Mouse (Mus musculus) left cerebral cortex, postnatal 36 days (tissue): ENCODE data around the gene Ppm1l. TPM values are rescaled to one million over a fixed set of nuclear protein-coding genes. Genes with fewer than 3 reads are reported as not detected.
A peak's percentile ranks its signal among the peaks of the same experiment; 100 is the strongest.
"Not testable (repeated sequence)": the region's sequence is repeated elsewhere in the genome, so short reads cannot be mapped to it uniquely, and the experiment has no call there.

Experiments
- DNase-seq, 2 experiments: peaks; one replicate each; pipeline ENCODE4 v3.0.0; 2021 to 2022; ENCODE audit warnings: low spot score in 2 of 2, mixed read lengths in 1 of 2
- intact Hi-C: fragments of 180-260 bp; cut with DNase I; formaldehyde crosslinking; loops from one replicate; pipeline ENCODE4 v1.15.1; 2025
- total RNA-seq, 2 experiments: library from RNA; stranded (reverse); gene quantifications; 2 replicates each; pipeline ENCODE4 v1.2.3; 2021

Gene Ppm1l
- total RNA-seq, 2 experiments from 2014 or later, result 87.0 to 88.8 TPM

DNA sequence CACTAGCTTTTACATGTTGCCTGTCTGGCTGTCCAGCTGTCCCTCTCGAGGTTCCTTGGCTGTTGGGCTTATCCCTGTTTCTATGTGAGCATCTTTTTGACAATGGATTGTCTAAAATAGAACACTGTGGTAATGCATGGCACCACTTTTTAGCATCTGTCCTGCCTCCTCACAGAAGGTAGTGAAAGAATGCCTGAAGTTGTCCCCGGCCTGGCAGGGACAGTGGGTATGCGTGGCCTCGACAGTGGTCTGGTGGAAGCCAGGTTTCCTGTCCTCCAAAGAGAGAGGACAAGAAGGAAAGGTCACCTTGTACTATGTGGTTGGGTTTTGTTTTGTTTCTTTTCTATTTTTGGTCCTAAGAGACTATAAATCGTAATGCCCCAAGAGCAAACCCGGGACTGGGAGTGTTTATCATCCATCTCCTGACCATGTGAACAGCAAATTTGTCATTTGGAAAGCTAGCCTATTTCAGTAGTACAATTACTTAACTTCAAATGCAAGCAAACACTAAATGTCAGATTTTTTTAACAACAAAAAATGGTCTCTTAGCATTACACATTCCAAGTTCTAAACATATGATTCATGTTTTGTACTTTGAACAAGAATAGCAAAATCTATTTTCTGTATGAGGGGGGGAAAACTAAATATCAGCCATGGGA, 242.8 kb downstream of the Ppm1l start:
- no peak for DNase-seq
- intact Hi-C loops, result no loop called here

DNA sequence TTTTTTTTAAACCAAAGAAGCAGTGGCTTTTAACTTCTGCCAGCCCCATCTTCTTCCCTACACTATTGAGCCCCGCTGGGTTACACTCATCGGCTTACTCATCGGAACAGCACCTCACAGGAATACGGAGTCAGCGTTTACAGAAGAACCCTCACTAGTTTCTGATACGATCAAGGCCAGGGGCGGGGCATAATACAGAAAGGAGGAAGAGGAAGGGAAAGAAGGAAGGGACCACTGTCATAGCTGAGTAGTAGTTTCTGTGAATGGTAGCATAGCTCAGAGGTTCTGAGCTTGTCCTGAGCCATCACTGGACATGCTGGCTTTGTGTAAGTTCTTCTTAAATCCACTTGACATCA, 243.3 kb downstream of the Ppm1l start:
- intact Hi-C loops, result no loop called here
- no peak for DNase-seq

DNA sequence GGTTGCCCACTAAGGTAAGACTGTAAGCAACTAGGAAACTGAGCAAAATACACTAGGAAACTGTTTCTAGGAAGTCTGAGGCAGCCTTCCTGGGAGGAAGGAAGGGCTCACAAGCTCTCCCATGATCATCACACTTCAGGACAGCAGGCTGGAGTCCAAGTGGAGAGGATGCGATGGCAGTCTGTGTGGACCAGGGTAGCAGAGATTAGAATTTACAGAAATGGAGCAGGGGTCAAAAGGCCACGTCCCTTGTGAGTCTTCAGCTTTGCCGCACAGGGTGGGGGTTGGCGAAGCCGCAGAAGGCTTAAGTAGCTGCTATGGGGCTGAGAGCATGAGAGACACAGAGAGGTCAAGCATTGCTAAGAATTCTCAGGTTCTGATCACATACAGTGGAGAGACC, 245.0 kb downstream of the Ppm1l start:
- DNase-seq, result no peak
- intact Hi-C loops, result no loop called here

DNA sequence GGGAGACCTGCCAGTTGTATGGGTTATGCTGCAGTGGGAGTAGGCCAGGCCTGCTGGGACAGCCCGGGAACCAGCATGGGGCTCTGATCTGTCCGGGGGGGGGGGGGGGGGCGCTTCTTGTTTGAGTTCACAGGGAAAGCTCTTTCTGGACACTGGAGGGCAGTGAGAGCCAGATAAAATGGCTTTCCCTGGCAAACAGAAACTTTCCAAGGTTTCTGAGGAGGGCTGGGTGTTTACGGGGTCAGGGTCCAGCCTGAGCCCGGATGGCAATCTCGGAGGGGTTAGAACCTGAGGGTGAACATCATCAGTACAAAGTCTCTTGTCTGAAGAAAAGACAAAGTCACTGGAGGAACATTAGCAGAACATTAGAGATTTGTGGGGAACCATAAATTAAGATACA, 246.7 kb downstream of the Ppm1l start:
- DNase-seq, result no peak
- intact Hi-C loops, result no loop called here

DNA sequence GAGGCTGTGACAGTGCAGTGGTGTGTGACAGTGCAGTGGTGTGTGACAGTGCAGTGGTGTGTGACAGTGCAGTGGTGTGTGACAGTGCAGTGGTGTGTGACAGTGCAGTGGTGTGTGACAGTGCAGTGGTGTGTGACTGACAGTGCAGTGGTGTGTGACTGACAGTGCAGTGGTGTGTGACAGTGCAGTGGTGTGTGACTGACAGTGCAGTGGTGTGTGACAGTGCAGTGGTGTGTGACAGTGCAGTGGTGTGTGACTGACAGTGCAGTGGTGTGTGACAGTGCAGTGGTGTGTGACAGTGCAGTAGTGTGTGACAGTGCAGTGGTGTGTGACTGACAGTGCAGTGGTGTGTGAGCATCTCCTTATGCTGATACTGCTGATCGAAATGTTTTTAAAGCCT, 248.9 kb downstream of the Ppm1l start:
- DNase-seq, intact Hi-C loops: not testable (repeated sequence)

DNA sequence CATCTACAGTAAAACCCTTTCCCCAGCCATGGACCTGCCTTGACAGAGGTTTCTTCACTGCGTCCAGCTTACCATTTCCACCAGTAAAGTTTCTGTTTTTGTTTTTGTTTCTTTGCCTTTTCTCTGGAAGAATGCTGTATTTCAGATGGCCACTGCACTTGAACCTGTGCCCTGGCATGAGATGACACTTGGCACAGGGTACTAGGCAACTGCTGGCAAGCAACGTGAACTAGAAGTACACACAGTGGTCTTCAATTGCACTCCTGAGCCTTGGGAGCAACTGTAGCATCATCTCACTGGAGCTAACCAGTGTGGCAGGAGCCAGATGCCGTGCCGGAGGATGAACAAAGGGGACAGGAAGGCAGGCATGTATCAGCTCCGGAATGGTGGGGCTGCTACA, 255.9 kb downstream of the Ppm1l start:
- intact Hi-C loops, result no loop called here
- no peak for DNase-seq

DNA sequence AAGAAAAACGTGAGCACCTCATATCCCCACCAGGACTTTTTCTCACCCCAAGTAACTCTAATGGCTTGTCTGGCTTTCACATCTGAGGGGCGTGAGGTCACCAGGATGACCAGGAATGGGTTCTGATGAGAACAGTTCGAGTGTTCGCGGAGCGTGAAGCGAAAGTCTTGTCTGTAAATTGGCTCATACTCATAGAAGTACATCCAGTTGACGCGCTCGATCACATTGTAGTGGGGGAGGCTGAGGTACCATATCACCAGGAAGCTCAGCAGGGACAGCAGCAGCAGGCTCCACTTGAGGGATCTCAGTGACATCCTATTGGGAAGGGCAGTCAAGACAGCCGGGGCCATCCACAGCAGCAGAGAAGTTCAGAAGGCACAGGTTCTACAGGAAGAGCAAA, 258.9 kb downstream of the Ppm1l start:
- intact Hi-C loops, result no loop called here

DNA sequence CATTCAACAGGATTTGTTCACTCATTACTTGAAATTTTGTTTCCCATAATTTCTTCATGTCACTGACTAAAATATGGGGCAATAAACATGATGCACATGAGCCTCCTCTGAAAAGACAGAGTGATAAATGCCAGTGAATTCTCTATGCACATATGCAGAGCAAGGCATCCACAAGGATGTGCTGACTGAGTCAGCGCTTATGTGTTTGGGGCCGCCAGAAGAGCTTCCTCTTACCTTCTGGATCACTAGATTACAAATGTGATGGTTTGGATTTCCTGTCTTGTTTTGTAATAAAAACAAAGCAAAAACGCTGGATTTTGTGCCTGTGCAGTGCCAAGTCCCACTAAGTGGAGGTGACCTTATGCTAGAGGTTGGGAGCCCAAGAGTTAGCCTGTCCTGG, 260.1 kb downstream of the Ppm1l start:
- intact Hi-C loops, result no loop called here
- no peak for DNase-seq

More for the DNA sequence above, 258.9 kb downstream of the Ppm1l start:
- DNase-seq, result no peak

DNA sequence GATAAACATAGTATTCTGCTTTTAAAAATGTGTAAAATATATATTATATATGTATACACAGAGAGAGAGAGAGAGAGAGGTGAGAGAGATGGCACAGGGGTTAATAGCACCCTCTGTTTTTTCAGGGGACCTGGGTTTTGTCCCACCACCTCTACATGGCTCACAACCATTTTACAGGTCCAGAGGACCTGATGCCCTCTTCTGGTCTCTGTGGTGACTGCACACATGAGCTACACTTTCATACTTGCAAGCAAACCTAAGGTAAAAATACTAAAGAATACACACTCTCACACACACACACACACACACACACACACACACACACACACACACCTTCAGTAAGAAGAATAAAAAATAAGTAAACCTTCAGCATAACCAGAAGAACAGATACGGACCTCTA, 262.1 kb downstream of the Ppm1l start:
- intact Hi-C loops, result no loop called here

DNA sequence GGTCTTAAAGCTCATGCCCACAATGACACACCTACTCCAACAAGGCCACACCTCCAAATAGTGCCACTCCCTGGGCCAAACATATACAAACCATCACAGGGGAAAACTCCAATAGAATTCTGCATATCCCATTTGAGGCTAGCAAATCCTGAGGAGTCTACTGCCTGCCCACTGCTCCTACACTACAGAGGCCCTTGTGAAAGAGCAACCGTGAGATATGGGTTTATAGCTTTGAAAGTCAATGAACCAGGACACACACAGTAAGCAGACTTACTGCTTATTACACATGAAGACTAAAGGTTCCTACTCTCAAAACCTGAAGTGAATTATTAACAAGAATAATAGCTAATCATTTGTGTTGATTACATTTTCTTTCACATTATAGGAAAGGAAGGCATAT, 267.1 kb downstream of the Ppm1l start:
- intact Hi-C loops, result no loop called here

More for the DNA sequence above, 262.1 kb downstream of the Ppm1l start:
- no peak for DNase-seq

DNA sequence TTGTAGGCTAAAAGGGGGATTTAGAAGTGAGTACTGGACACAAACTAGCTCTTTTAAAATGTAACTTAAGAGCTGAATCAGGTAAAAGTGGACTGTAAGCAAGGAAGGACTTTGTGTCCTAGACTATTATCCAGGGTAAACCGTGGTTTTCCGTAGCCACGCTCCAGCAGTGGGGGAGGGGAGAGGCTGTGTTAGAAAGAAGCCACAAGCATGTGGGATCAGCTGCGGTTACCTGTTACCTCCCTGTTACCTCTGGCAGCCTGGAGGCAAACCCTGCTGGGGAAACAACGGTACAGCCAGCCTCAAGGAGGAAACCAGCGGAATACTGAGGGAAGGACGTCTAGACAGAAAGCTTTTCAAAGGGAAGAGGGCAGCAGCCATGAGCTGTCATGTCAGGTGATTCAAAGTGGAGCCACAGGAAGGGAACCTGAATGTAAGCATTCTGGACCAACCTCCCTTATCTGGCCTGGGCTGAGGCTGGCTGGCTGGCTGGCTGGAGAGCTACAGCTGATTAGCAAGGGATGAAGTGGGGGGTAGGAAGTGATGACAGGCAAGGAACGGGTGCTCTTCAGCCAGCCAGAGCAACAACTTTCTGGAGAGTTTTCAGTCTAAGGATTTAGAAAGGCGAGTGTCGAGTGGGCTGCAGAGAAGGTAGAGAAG, 271.6 kb downstream of the Ppm1l start:
- intact Hi-C loops, result no loop called here
- DNase-seq, result no peak

More for the DNA sequence above, 267.1 kb downstream of the Ppm1l start:
- no peak for DNase-seq

DNA sequence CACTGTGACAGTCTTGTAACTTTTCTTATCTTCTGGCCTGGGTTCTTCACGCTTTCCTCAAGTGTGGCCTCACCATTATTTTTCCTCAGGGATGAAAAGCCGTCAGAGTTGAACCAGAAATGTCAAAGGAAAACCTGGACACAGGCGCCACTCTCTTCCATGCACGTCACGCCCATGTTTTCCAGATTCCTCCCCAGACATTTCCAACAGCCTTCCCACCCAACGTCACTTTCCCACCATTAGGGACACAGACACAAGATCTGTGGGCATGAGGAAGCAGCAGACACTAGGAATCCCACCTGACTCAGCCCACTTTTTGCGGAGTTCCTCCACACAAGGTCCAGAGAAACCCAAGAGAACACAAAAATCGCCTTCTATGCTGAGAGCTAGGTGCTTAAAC, 276.8 kb downstream of the Ppm1l start:
- no peak for DNase-seq
- intact Hi-C loops, result no loop called here

DNA sequence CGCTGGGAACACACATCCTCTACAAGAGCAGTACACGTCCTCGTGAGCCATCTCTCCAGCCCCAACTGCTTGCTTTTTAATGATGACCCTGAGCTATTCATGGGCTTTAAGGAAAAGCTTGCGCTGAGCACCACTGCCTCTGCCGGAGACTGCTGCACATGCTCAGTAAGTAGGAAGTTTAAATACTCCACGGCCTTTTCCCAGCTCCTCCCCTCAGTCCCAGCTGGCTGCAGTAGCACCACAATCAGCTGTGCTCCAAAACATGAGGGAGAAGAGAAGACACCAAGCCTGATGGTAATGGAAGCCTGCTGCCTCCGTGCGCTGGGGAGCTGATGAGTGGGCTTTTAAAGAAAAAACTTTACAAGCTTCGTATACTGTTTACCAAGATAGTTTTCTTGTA, 277.4 kb downstream of the Ppm1l start:
- intact Hi-C loops, result no loop called here
- DNase-seq, result no peak

DNA sequence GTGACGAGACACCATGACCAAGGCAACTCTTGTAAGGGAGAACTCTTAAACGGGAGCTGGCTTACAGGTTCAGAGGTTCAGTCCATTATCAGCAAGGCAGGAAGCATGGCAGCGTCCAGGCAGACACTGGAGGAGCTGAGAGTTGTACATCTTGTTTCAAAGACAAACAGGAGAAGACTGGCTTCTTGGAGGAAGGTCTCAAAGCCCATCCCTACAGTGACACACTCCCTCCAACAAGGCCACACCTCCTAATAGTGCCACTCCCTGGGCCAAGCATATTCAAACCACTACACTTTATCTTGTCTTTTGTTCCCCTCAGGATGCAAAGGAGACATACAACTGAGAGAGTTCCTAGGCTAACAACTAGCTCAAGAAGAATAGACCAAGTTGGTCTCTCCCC, 279.5 kb downstream of the Ppm1l start:
- intact Hi-C loops, result loop anchor here (5.0 kb wide), 3 partner anchors 104 to 126 kb away; partner anchors contain the start of gene Nmd3
- no peak for DNase-seq

DNA sequence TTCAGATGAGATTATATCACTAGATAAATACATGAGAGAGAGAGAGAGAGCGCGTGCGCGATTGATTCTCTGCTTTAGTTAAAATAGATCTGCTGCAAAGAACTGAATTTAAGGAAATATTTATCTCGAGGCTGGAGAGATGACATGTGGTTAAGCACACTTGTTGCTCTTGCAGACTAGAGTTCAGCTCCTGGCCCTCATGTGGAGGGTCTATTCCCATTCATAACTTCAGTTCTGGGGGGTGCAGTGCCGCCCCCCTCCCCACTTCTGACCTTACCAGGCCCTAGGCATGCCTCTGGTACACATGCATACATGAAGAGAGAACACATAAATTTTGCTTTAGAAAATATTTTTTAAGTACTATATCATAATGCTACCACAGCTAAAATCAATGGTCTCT, 280.6 kb downstream of the Ppm1l start:
- DNase-seq, result no peak
- intact Hi-C loops, result loop anchor here (5.0 kb wide), 3 partner anchors 105 to 125 kb away; partner anchors contain the start of gene Nmd3

DNA sequence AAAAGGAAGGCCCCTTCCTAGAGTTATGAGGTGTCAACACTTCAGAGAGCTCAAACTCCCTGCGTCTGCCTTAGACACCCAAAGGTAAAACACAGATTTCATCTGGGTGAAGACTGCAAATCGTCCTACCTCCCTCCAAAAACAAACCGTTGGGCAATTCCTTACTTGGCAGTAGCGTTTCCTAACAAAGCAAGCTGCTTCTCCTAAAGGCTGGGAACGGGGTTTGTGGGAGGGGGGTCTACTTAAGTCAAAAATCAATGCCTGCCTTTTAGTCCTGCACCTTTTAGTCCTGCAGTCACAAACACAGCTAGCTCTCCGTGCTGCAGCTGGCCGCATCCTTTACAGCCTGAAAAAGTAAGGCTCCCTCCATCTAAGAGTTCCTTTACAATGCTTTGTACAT, 281.2 kb downstream of the Ppm1l start:
- intact Hi-C loops, result loop anchor here (5.0 kb wide), 3 partner anchors 104 to 124 kb away; partner anchors contain the start of gene Nmd3
- DNase-seq, result no peak

DNA sequence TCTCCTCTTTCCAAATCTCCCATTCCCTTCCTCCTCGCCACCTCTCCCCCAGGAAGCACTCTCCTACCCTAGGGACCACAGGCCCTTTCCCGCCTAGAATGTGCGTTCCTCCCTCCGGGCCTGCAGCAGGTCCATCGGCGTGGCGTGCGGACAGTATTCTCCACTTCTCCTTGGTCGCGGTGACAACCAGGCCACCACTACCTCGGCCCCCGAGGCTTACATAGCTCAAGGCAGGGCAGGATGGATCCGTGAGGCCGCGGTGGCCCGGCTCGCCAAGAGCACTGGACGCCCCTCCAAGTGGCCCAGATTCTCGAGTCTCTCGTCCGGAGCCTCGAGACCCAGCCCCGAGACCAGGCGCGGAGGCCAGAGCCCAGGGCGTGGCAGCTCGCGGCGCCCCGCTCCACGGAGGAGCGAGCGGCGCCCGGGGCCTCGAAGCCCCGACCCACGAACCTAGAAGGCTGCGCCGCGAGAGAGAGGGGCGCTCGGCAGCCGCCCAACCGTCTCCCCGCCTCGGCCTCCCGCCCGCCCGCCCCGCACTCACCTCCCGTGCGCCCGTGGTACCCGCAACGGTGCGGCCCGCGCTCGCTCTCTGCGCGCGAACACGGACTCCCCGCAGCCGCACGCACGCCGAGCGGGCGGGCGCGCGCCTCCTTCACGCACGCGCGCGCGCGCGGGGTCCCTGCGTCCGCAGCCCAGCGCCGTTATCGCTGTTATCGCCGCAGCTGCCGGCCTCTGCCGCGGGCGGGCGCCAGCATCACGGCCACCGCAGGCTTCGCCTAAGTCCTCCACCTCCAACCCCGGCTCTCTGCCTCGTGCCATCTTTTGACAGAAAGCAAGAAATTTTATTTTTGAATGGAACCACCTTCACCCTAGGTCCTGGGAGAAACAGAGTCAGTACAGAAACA, 281.9 kb downstream of the Ppm1l start, which contains the start of gene B3galnt1:
Gene B3galnt1, minus strand, starts transcription at position 700 of the 905 bp plus-strand sequence.
- intact Hi-C loops, result loop anchor here (5.0 kb wide), 3 partner anchors 104 to 124 kb away; partner anchors contain the start of gene Nmd3

DNA sequence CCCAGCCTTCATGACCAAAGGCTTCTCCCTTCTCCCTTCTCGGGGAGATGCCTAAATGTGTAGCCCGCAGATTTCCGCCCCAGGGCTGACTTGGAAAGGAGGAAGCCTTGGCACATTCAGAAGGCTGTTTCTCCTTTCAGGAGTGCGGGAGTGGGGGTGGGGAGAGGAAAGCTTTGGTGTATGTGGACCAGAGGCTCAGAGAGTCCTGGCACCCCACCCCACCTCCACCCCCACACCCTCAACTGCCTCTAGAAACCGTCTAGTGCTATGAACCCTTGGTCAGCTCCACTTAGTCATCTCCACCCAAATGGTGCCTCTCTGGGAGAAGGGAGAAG, 282.5 kb downstream of the Ppm1l start:
- DNase-seq, result no peak
- intact Hi-C loops, result loop anchor here (5.0 kb wide), 3 partner anchors 103 to 123 kb away; partner anchors contain the start of gene Nmd3

More for the DNA sequence above, 281.9 kb downstream of the Ppm1l start, which contains the start of gene B3galnt1:
- peak; percentile 68 to 70 for DNase-seq

DNA sequence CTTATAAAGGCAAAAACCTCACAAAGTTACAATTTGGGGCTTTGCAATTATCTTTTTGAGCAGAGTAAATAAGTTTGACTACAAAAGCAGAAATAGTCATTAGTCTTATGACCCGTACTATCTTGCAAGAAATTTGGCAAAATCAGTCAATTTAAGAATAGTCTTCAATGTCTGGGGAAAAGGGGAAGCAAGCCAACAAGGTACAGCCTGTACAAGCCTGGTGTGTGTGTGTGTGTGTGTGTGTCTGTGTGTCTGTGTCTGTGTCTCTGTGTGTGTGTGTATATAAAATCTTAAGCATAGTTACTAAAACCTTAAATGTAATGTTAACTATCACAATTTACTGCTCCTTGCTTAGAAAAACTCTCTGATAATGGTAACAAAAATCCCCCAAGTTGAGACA, 290.3 kb downstream of the Ppm1l start:
- no peak for DNase-seq
- intact Hi-C loops, result no loop called here

DNA sequence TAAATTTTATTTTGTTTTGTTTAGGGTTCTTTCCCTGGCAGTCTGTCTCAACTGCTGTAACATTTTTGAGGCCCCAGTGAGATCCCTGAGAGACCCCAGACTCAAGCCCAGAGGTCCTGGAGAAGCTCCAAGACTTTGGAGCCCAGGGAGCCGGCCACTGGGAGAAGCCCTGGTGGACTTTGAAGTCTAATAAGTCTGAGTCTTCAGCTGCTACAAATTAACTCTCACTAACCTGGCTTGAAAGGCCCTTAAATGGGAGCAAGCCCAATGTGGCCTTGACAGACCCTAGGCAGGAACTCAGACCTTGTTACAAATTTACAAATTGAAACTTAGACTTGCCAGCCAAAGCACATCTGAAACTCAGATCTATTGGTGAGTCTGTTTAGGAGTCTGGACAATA, 290.8 kb downstream of the Ppm1l start:
- DNase-seq, result no peak

More for the DNA sequence above, 290.8 kb downstream of the Ppm1l start:
- intact Hi-C loops, result no loop called here
